Mouse (Mus musculus) hindlimb bud, embryonic 11.5 days (tissue): ENCODE data around the gene Trim61.
A peak's percentile ranks its signal among the peaks of the same experiment; 100 is the strongest.
"Not testable (repeated sequence)": the region's sequence is repeated elsewhere in the genome, so short reads cannot be mapped to it uniquely, and the experiment has no call there.

Source experiments
- DNase-seq: peaks from one replicate; pipeline ENCODE4 v3.0.0-alpha.2; 2012; ENCODE audit warnings: low read depth, low spot score; ENCODE audit errors: extremely low spot score

The Trim61 gene

GRCm38 (mm10) chr8:65018423-65018822, at the start of gene Trim61, which contains the start of gene Trim60:
Trim61 (minus strand) TSS chr8:65018523.
Trim60 (minus strand) TSS chr8:65018584.
- DNase-seq: no peak

GRCm38 (mm10) chr8:65067694-65068472, 49.6 kb upstream of the Trim61 start:
- DNase-seq: no peak

GRCm38 (mm10) chr8:65067031-65067430, 48.7 kb upstream of the Trim61 start:
- DNase-seq: no peak

GRCm38 (mm10) chr8:65065622-65066021, 47.3 kb upstream of the Trim61 start:
- DNase-seq: no peak

GRCm38 (mm10) chr8:65064071-65064470, 45.7 kb upstream of the Trim61 start:
- DNase-seq: no peak

- DNase-seq: no peak
Observed at GRCm38 (mm10) chr8:65062195-65062594, 43.9 kb upstream of the Trim61 start.

- no peak for DNase-seq
Observed at GRCm38 (mm10) chr8:65056722-65057121, 38.4 kb upstream of the Trim61 start.

- DNase-seq: peak; percentile 82
Observed at GRCm38 (mm10) chr8:65053968-65054367, 35.6 kb upstream of the Trim61 start.

- DNase-seq: no peak
Observed at GRCm38 (mm10) chr8:65053554-65053953, 35.2 kb upstream of the Trim61 start.

GRCm38 (mm10) chr8:65047801-65048200, 29.5 kb upstream of the Trim61 start:
- DNase-seq: no peak

- no peak for DNase-seq
Observed at GRCm38 (mm10) chr8:65047193-65047592, 28.9 kb upstream of the Trim61 start.

GRCm38 (mm10) chr8:65046565-65046964, 28.2 kb upstream of the Trim61 start:
- no peak for DNase-seq

- DNase-seq: no peak
Observed at GRCm38 (mm10) chr8:65037117-65037533, 18.8 kb upstream of the Trim61 start, which contains the start of gene Apela. Apela (minus strand) TSS chr8:65037336.

- no peak for DNase-seq
Observed at GRCm38 (mm10) chr8:65034136-65034535, 15.8 kb upstream of the Trim61 start.

GRCm38 (mm10) chr8:65033056-65033455, 14.7 kb upstream of the Trim61 start:
- no peak for DNase-seq

- DNase-seq: no peak
Observed at GRCm38 (mm10) chr8:65032107-65032506, 13.8 kb upstream of the Trim61 start.

- DNase-seq: no peak
Observed at GRCm38 (mm10) chr8:65030735-65031485, 12.6 kb upstream of the Trim61 start.

GRCm38 (mm10) chr8:65029776-65030175, 11.5 kb upstream of the Trim61 start:
- no peak for DNase-seq

GRCm38 (mm10) chr8:65028959-65029686, 10.8 kb upstream of the Trim61 start:
- no peak for DNase-seq

- DNase-seq: no peak
Observed at GRCm38 (mm10) chr8:65022485-65022884, 4.2 kb upstream of the Trim61 start.

GRCm38 (mm10) chr8:65007616-65008015, 10.7 kb downstream of the Trim61 start:
- DNase-seq: not testable (repeated sequence)
